Mouse (Mus musculus) E14TG2a.4 (cell line): ENCODE measurements around the gene Cobl.

Source experiments
- CTCF ChIP-seq: conservative IDR thresholded peaks from 2 replicates; pipeline ENCODE4 v1.5.1; 2014; ENCODE audit warnings: low read length
- NANOG ChIP-seq: IDR thresholded peaks from 2 replicates; pipeline ENCODE4 v1.6.1; 2014; ENCODE audit warnings: borderline replicate concordance, low read length, mixed read lengths
- POU5F1 ChIP-seq: IDR thresholded peaks from 2 replicates; pipeline ENCODE4 v1.6.1; 2014; ENCODE audit warnings: low read length, borderline replicate concordance

- TF ChIP-seq NANOG (no peak), CTCF (no peak), POU5F1 (no peak)
These were observed 37.0 kb upstream of the Cobl start for GRCm38 (mm10) chr11:12501721-12502120.
